Mouse (Mus musculus) granulocyte monocyte progenitor cell, adult 5-6 weeks (primary cell): ENCODE measurements around the gene Anapc15. TPM values are rescaled to one million over a fixed set of nuclear protein-coding genes. Genes with fewer than 3 reads are reported as not detected.

Experiments
- ATAC-seq: replicated peaks from 2 replicates; pipeline ENCODE4 v1.8.0; 2016; ENCODE audit warnings: mild to moderate bottlenecking, moderate TSS enrichment, inconsistent platforms; ENCODE audit not compliant: poor library complexity, severe bottlenecking
- total RNA-seq, 2 experiments: library from RNA; stranded (forward) in 1 of 2; stranded (reverse) in 1 of 2; fragments of 200-712, 200-1000 nt in 1 of 2; fragments of >200 nt in 1 of 2; fragmentation: Nextera tagmentation in 1 of 2; gene quantifications; 2 replicates each; pipeline ENCODE4 v1.2.3; 2014 to 2017

The Anapc15 gene
- total RNA-seq, 2 experiments from 2014 or later, result 111 to 145 TPM

- ATAC-seq, result no peak
These were observed 74.8 kb downstream of the Anapc15 start for GRCm38 (mm10) chr7:101938348-101938747.

GRCm38 (mm10) chr7:101939758-101940157 is 76.2 kb downstream of the Anapc15 start:
- ATAC-seq, result no peak

GRCm38 (mm10) chr7:101949008-101949407 is 85.5 kb downstream of the Anapc15 start:
- peak; percentile 82 for ATAC-seq

Other genes with a start within 250 kb of the Anapc15 start
- 19.3 and 19.6 TPM in 2 replicates for gene Clpb, start 200.1 kb upstream of the Anapc15 start, total RNA-seq (2014; fragmentation: Nextera tagmentation)
- 40.6 and 60.0 TPM in 2 replicates for gene Clpb, start 200.1 kb upstream of the Anapc15 start, total RNA-seq (2017)
- not detected in 2 replicates for gene Phox2a, start 45.4 kb upstream of the Anapc15 start, total RNA-seq (2014; fragmentation: Nextera tagmentation)
- not detected in 2 replicates for gene Phox2a, start 45.4 kb upstream of the Anapc15 start, total RNA-seq (2017)
- gene Inppl1, start 25.5 kb upstream of the Anapc15 start, total RNA-seq (2014; fragmentation: Nextera tagmentation), result 2.0 and 6.5 TPM in 2 replicates
- 7.5 and 11.7 TPM in 2 replicates for gene Inppl1, start 25.5 kb upstream of the Anapc15 start, total RNA-seq (2017)
- not detected in 2 replicates for gene Folr2, start 6.5 kb upstream of the Anapc15 start, total RNA-seq (2014; fragmentation: Nextera tagmentation)
- not detected in 2 replicates for gene Folr2, start 6.5 kb upstream of the Anapc15 start, total RNA-seq (2017)
- gene Folr1, start 7.1 kb downstream of the Anapc15 start, total RNA-seq (2014; fragmentation: Nextera tagmentation), result not detected in 2 replicates
- not detected in 2 replicates for gene Folr1, start 7.1 kb downstream of the Anapc15 start, total RNA-seq (2017)
- 76.6 and 89.7 TPM in 2 replicates for gene Lamtor1, start 42.2 kb downstream of the Anapc15 start, total RNA-seq (2014; fragmentation: Nextera tagmentation)
- gene Lamtor1, start 42.2 kb downstream of the Anapc15 start, total RNA-seq (2017), result 70.9 and 91.7 TPM in 2 replicates
- not detected in 2 replicates for gene Tomt, start 42.6 kb downstream of the Anapc15 start, total RNA-seq (2014; fragmentation: Nextera tagmentation)
- 0.09 TPM in 1 of 2 replicates, not detected in the other for gene Tomt, start 42.6 kb downstream of the Anapc15 start, total RNA-seq (2017)
- gene Lrrc51, start 70.2 kb downstream of the Anapc15 start, total RNA-seq (2014; fragmentation: Nextera tagmentation), result 4.0 and 6.1 TPM in 2 replicates
- 3.8 TPM in 1 of 2 replicates, not detected in the other for gene Lrrc51, start 70.2 kb downstream of the Anapc15 start, total RNA-seq (2017)
- gene Numa1, start 70.4 kb downstream of the Anapc15 start, total RNA-seq (2014; fragmentation: Nextera tagmentation), result 114 and 116 TPM in 2 replicates
- 153 and 204 TPM in 2 replicates for gene Numa1, start 70.4 kb downstream of the Anapc15 start, total RNA-seq (2017)
- 5.8 and 12.6 TPM in 2 replicates for gene Il18bp, start 155.0 kb downstream of the Anapc15 start, total RNA-seq (2014; fragmentation: Nextera tagmentation)
- gene Il18bp, start 155.0 kb downstream of the Anapc15 start, total RNA-seq (2017), result 1.1 and 3.7 TPM in 2 replicates
- gene Rnf121, start 201.8 kb downstream of the Anapc15 start, total RNA-seq (2014; fragmentation: Nextera tagmentation), result 11.2 and 13.2 TPM in 2 replicates
- gene Rnf121, start 201.8 kb downstream of the Anapc15 start, total RNA-seq (2017), result 12.0 and 13.1 TPM in 2 replicates
- 56.6 and 64.4 TPM in 2 replicates for gene Xndc1, start 201.8 kb downstream of the Anapc15 start, total RNA-seq (2014; fragmentation: Nextera tagmentation)
- 17.0 and 23.2 TPM in 2 replicates for gene Xndc1, start 201.8 kb downstream of the Anapc15 start, total RNA-seq (2017)
- 1.8 and 3.4 TPM in 2 replicates for gene Xntrpc, start 202.0 kb downstream of the Anapc15 start, total RNA-seq (2014; fragmentation: Nextera tagmentation)
- gene Xntrpc, start 202.0 kb downstream of the Anapc15 start, total RNA-seq (2017), result 1.5 and 2.3 TPM in 2 replicates
- gene Trpc2, start 219.4 kb downstream of the Anapc15 start, total RNA-seq (2014; fragmentation: Nextera tagmentation), result not detected in 2 replicates
- not detected in 2 replicates for gene Trpc2, start 219.4 kb downstream of the Anapc15 start, total RNA-seq (2017)
- not detected in 2 replicates for gene Art1, start 238.0 kb downstream of the Anapc15 start, total RNA-seq (2014; fragmentation: Nextera tagmentation)
- 0.67 TPM in 1 of 2 replicates, not detected in the other for gene Art1, start 238.0 kb downstream of the Anapc15 start, total RNA-seq (2017)
- gene Art5, start 245.8 kb downstream of the Anapc15 start, total RNA-seq (2014; fragmentation: Nextera tagmentation), result 1.9 TPM in 1 of 2 replicates, not detected in the other
- not detected in 2 replicates for gene Art5, start 245.8 kb downstream of the Anapc15 start, total RNA-seq (2017)